Mouse (Mus musculus) 416B (cell line): Measurements from ENCODE around the gene Bcas3.

Experiments used
- DNase-seq: peaks from one replicate; pipeline ENCODE4 v3.0.0; 2011; ENCODE audit warnings: low read depth

Bcas3 gene

DNA sequence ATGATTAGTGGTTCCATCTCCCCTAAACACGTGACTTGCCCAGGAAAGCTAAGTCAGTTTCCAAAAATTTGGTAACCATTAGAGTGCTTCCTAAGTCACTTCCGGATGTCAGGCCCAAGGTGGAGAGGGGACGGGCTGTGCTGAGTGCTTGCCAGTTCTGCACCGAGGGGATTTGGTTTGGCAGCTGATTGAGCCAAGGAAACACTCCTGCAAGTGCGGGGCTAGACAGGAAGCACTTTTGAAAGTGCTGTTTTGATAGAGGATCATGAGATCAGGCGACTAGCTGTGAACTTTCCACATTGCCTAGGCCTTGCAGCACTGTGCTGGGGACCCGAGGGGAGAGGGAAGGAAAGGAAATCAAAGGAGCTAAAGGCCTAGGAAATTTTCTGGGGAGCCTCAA, 262.5 kb downstream of the Bcas3 start:
- peak; percentile 44 for DNase-seq

DNA sequence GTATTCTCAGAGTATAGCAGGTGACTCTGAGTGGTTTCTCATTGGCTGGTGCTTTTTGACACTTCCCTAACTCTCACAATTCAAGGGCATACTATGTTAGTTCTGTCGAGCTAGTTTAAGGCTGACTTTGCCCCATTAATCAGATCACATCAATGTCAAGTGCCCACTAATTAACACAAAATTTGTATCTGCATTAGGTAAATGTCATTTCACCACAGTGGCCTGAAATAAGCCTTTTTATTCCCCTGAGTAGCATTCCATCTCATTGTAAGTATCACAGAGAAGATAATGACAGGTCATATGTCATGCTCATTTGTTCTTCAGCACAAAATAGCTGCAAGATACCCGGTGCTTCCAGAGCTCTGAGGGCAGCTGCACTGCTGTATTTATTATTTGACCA, 268.5 kb downstream of the Bcas3 start:
- DNase-seq: no peak

- no peak for DNase-seq
These were observed 269.0 kb downstream of the Bcas3 start for GRCm38 (mm10) chr11:85621994-85622393.

- no peak for DNase-seq
These were observed 272.2 kb downstream of the Bcas3 start for GRCm38 (mm10) chr11:85625206-85625605.

DNA sequence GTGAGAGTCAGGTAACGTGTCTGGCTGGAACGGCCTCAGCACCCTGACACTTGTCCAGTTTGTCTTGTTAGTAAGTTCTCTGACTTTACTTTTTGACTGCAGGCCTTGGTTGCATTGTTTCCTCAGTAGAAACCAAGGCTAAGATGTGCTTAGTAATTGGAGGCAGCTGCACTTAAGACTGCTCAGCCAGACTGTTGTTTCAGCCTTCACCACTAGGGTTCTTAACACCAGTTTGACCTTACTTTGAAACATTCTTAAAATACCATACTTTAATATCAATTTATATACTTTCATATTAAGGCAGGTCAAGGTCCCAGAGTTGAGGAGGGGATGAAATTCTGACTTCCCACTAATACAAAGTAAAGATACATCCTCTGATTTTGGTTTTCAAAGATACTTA, 273.9 kb downstream of the Bcas3 start:
- peak; percentile 21 for DNase-seq

GRCm38 (mm10) chr11:85627405-85627804, 274.4 kb downstream of the Bcas3 start:
- no peak for DNase-seq

GRCm38 (mm10) chr11:85628303-85629063, 275.5 kb downstream of the Bcas3 start:
- no peak for DNase-seq

DNA sequence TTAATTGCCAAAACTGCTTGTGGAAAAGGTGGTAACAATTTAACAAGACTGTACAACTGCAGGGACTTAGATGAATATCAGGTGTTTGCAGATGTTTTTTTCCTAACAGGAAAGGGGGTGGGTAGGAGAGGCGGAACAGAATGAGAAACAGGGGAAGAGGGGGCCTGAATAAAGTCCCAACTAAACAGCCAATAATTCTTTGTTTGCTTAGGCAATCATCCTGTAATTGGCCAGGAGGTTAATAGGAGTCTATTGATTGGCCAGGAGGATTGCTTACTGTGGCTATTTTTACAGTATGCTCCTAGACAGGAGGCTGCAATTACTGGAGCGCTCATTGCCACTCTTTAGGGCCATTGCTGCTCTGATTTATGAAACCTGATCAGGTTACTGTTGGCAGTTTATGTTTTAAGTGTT, 279.6 kb downstream of the Bcas3 start:
- DNase-seq: no peak

- no peak for DNase-seq
These were observed 285.9 kb downstream of the Bcas3 start for GRCm38 (mm10) chr11:85638696-85639495.

DNA sequence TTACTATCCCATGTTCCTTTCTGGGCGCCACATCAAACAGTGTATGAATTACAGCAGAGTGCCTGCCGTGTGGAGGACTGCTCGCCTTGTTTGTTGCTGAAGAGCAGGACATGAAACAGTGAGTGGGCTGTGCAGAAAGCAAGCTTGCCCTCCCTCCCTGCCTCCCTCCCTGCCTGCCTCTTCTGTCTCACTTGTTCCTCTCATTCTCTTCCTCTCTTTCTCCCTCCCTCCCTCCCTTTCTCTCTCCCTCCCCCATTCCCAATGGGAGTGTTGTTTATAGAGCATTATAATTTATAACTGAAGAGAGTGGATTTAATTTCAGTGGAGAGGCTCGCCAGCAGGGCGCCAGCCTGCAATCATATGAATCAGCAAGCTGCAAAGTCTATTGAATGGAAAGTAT, 287.7 kb downstream of the Bcas3 start:
- no peak for DNase-seq

DNA sequence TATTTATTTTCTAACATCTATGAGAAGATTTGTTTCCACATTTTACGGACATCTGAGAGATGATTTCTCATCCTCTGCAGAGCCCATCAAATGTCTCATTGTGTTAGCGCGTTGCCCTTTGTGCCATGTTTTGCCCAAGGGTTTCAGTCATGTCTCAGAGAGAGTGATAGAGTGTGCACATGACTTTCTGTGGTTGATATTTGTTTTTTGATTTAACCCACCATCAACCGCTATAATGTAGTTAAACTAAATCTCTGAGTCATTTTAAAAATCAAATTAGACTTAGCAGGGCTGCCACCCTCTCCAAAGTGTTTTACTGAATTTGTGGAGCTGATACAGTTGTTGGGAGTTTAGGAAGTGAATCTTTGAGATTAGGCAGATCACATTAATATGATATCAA, 288.5 kb downstream of the Bcas3 start:
- no peak for DNase-seq

DNA sequence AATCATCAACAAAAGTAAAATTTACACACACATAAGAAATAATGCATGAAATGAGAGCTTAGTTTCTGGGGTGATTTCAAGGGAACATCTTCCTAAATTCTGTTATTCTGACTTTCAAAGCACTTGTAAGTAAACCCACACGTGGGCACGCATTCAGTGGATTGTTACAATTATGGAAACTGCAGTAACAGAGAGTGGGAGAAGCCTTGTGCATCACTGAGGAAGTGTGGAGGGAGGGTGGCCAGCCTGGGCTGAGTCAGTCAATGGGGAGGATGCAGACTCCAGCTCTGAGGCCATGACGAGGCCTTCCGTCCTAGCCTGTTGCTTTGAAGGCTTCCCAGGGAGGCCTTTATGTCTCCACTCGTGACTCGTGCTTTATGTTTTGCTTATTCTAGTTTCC, 289.6 kb downstream of the Bcas3 start:
- peak; percentile 41 for DNase-seq

- peak; percentile 21 for DNase-seq
These were observed 290.1 kb downstream of the Bcas3 start for GRCm38 (mm10) chr11:85643025-85643424.

DNA sequence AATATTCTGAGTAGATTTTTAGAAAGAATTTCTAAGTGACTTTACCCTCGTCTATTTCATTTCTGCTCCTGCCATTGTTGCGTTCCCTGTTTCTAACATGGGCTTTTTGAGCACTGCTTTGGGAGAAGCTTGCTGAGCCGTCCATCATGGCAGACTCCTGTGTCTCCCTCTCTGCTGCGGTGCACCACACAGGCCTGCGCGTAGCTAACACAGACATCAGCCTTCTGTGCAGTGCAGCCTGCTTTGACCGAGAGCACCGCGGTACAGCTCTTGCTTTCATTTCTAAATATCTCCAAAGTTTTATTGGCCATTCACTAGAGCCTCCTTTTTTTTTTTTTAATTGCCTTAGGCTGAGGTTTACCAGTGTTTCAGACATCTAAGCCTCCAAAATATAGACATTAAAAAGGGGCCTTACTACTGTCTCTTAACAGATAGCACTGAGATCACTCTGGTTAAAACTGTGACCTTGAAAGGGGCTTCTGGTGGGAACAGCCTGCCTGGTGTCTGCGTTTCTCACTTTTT, 290.6 kb downstream of the Bcas3 start:
- no peak for DNase-seq

DNA sequence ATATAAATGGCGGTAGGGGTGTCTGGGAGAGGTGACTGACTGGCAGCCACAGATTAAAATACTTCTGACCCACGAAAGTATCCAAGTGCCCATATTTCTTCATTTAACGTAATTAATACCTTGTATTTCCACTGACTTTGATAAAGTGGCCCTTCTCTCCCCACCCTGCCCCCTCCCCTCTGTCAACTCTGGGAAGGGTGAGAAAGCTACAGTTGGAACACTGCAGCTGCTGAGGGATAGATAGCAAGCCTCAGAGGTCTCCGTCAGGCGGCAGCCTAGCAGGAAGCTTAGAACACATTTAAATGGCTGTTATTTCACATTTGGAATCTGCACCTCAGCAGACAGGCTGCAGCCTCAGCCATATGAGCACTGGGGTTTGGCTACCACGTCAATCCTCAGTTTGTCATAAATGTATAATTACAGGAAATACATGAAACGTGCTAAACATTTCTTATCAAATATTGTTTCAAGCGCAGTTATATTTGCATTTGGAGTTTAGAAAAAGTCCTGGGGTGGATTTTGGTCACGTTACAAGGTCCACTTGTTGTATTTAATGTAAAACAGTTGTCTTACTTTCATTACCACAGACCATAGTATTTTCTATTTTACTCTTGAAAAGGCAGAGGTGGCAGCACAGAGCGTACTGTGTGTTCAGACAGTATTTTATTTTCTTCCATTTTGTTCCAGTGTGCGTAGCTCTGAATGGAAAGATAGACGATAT, 291.2 kb downstream of the Bcas3 start:
- no peak for DNase-seq

GRCm38 (mm10) chr11:85644748-85645060, 291.7 kb downstream of the Bcas3 start:
- DNase-seq: no peak

- DNase-seq: no peak
These were observed 292.3 kb downstream of the Bcas3 start for GRCm38 (mm10) chr11:85645152-85645835.

- DNase-seq: no peak
These were observed 295.9 kb downstream of the Bcas3 start for GRCm38 (mm10) chr11:85648893-85649292.

DNA sequence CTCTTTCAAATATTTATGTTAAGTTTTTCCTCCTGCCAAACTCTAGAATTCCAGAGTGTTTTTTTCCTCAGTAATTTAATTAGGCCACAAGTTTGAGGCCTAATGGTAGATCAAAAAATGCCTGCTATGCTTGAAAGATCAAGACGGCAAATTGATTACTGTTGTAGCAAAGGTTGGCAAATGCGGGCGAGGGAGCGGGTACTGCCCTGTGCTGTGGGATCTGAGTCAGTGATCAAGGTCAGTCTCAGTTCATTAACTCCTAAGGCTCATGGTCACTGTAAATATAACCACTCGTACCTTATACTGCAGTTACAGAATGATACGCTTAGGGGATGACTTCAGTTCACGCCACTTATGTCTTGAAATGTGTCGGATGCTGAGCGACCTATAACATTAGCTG, 296.4 kb downstream of the Bcas3 start:
- DNase-seq: no peak

- DNase-seq: no peak
These were observed 304.5 kb downstream of the Bcas3 start for GRCm38 (mm10) chr11:85657471-85657870.

- DNase-seq: no peak
These were observed 307.3 kb downstream of the Bcas3 start for GRCm38 (mm10) chr11:85660304-85660703.

DNA sequence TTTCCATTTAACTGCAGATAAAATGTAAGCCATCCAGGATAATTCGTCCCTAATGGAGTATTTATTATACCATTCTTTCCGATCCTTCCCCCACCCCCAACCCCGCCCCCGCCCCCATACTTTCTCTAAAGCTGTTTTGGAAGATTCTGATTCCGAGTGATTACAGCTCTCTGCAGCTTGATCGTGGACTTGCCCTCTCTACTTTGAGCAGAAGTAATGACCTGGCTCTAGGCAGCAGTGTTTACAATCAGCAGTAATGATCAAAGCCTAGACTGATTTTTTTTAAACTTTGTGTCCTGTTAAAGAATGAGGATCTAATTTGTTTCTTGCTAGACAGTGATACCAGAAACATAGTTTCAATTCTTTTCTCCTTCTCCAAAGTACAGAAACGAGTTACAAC, 314.2 kb downstream of the Bcas3 start:
- DNase-seq: no peak
